Mouse (Mus musculus): ENCODE measurements around the gene Mansc4. TPM values are rescaled to one million over a fixed set of nuclear protein-coding genes. Genes with fewer than 3 reads are reported as not detected.

Gene Mansc4
- under 1 TPM in 1 of 2 experiments, not detected in 1; 0.43 TPM for polyA plus RNA-seq (2017; shearing (Covaris generic))

DNA sequence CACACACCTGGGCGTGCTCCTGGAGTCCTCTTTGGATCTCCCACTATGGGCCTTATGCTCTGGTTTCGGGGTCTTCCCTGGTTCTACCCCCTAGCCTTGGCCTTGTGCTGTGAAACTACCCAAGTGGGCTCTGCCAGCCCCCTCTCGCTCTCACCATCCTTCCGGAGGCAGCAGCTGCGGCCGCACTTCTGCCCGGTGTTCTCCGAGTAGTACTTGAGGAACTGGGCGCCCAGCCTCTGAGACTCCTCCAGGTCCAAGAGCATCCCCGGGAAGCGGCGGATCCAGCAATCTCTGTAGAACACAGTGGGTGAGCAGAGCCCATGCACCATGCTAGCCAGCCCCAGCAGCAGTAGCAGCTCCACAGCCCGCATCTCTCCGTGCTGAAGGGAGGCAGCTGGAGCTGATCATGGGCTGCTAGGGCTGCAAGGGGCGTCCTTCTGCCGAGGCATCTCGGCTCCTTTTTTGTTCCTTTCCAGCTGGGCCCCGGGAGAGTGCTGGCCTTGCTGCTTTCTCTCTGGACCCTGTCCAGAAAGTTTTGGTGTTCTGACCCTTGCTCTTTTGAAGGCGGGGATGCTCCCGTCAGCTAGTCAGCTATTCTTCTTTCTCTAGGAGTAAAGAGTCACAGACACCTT lies at the start of gene Mansc4:
TSS of gene Mansc4 (minus strand) at position 439 of the 632 bp plus-strand sequence.

DNA sequence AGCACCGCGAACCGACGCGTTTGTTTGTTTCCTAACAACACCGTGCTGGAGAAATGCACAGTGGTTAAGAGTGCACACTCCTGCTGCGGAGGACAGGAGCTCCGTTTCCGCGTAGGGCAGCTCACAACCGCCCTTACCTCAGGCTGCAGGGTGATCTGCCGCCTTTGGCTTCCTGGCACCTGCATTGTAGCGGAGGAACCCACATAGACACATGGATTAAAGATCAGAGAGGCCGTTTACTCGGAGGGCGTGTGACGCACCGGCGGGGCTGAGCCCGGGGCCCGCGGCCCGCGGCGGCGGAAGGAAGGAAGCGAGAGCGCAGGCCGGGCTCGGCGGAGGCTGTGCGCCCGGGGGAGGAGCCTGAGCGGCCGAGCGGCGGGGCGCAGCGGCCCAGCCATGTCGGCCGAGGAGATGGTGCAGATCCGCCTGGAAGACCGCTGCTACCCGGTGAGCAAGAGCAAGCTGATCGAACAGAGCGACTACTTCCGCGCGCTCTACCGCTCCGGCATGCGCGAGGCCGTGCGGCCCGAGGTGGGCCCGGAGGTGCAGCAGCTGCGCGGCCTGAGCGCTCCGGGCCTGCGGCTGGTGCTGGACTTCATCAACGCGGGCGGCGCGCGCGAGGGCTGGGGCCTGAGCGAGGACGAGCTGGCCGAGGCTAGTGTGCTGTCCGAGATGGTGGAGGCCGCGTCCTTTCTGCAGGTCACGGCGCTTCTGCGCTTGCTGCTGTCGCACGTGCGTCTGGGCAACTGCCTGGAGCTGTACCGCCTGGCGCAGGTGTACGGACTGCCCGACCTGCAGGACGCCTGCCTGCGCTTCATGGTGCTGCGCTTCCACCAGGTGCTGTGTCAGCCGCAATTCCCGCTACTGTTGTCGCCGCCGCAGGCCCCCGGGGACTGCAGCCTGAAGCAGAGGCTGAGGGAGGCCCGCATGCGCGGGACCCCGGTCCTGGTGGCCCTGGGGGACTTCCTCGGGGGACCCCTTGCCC lies 4.6 kb upstream of the Mansc4 start, which contains the start of gene Klhl42:
TSS of gene Klhl42 (plus strand) at position 244 of the 985 bp plus-strand sequence.

GRCm38 (mm10) chr6:147042291-147043290 lies 44.2 kb downstream of the Mansc4 start, which contains the start of gene Mrps35:
Gene Mrps35 (plus strand): TSS chr6:147042764.

GRCm38 (mm10) chr6:147032303-147032925 lies 54.4 kb downstream of the Mansc4 start, which contains the start of gene Rep15:
Gene Rep15 (plus strand): TSS chr6:147032584.

Other genes starting within 250 kb of the Mansc4 start
- not detected for gene Smco2, start 236.9 kb downstream of the Mansc4 start, polyA plus RNA-seq (2017; shearing (Covaris generic))
- gene Ppfibp1, start 198.5 kb downstream of the Mansc4 start, polyA plus RNA-seq (2017; shearing (Covaris generic)) = 10 to 100 TPM; 10.4 to 14.0 TPM
- not detected for gene 1700034J05Rik, start 132.6 kb downstream of the Mansc4 start, polyA plus RNA-seq (2017; shearing (Covaris generic))
- gene Rep15, start 54.4 kb downstream of the Mansc4 start, polyA plus RNA-seq (2017; shearing (Covaris generic)) = under 1 TPM in 1 of 2 experiments, not detected in 1; 0.49 TPM
- 100 to 1,000 TPM; 105 to 124 TPM for gene Mrps35, start 44.3 kb downstream of the Mansc4 start, polyA plus RNA-seq (2017; shearing (Covaris generic))
- gene Klhl42, start 4.3 kb upstream of the Mansc4 start, polyA plus RNA-seq (2017; shearing (Covaris generic)) = 10 to 100 TPM in 1 of 2 experiments, 1 to 10 TPM in 1; 9.5 to 12.1 TPM
- not detected for gene Pthlh, start 177.2 kb upstream of the Mansc4 start, polyA plus RNA-seq (2017; shearing (Covaris generic))